Mouse (Mus musculus) kidney, postnatal 0 days (tissue): ENCODE measurements around the gene Vmn1r218. TPM values are rescaled to one million over a fixed set of nuclear protein-coding genes. Genes with fewer than 3 reads are reported as not detected.
"Not testable (repeated sequence)": the region's sequence is repeated elsewhere in the genome, so short reads cannot be mapped to it uniquely, and the experiment has no call there.

Experiments used
- ATAC-seq: fragments of 200-750 bp; cut with Nextera tagmentation; replicated peaks from 2 replicates; pipeline ENCODE4 v1.8.0; 2017; ENCODE audit warnings: low read depth, moderate number of reproducible peaks, moderate TSS enrichment, moderate library complexity; ENCODE audit not compliant: low FRiP score
- DNase-seq: peaks from one replicate; pipeline ENCODE4 v3.0.0-alpha.2; 2016; ENCODE audit warnings: low spot score
- H3K27ac ChIP-seq: fragments of 300-500 bp; sonication (generic); 2 replicates; pipeline ENCODE4 v1.5.1; 2014; ENCODE audit warnings: mild to moderate bottlenecking
- H3K27me3 ChIP-seq: fragments of 300-500 bp; sonication (generic); 2 replicates; pipeline ENCODE4 v1.6.1; 2014; ENCODE audit warnings: low read length, mixed read lengths; ENCODE audit not compliant: insufficient read depth
- H3K36me3 ChIP-seq: fragments of 300-500 bp; sonication (generic); 2 replicates; pipeline ENCODE4 v1.6.1; 2014; ENCODE audit warnings: low read length, mixed read lengths; ENCODE audit not compliant: insufficient read depth
- H3K4me1 ChIP-seq: fragments of 300-500 bp; sonication (generic); replicated peaks from 2 replicates; pipeline ENCODE4 v1.6.1; 2014; ENCODE audit warnings: antibody characterized with exemption, low read length, mixed read lengths; ENCODE audit not compliant: insufficient read depth
- H3K4me2 ChIP-seq: fragments of 300-500 bp; sonication (generic); 2 replicates; pipeline ENCODE4 v1.6.1; 2014; ENCODE audit warnings: mild to moderate bottlenecking, low read length, moderate library complexity, mixed read lengths
- H3K4me3 ChIP-seq: fragments of 300-500 bp; sonication (generic); replicated peaks from 2 replicates; pipeline ENCODE4 v1.5.1; 2014; ENCODE audit warnings: low read depth, low read length
- H3K9ac ChIP-seq: fragments of 300-500 bp; sonication (generic); 2 replicates; pipeline ENCODE4 v1.6.1; 2014; ENCODE audit warnings: low read depth, low read length
- H3K9me3 ChIP-seq: fragments of 300-500 bp; sonication (generic); replicated peaks from 2 replicates; pipeline ENCODE4 v1.6.1; 2016; ENCODE audit warnings: low read length, inconsistent platforms, mixed read lengths
- CTCF ChIP-seq: IDR thresholded peaks from 2 replicates; pipeline ENCODE4 v1.5.1; 2016; ENCODE audit warnings: antibody characterized with exemption, low read depth, mild to moderate bottlenecking, moderate library complexity
- WGBS: fragments of 180-500 bp; shearing (Covaris S2); extraction: QIAGEN DNeasy Blood & Tissue Kit; methylation state at CpG from one replicate; pipeline ENCODE4 v1.1.7; 2014; 5-methylcytosine and 5-hydroxymethylcytosine counted together
- polyA plus RNA-seq: library from polyadenylated mRNA; unstranded; fragments of >200 nt; fragmentation: Nextera tagmentation; extraction: Ambion mirVana; gene quantifications from 2 replicates; pipeline ENCODE4 v1.2.1, GENCODE M21; 2015

The Vmn1r218 gene
- polyA plus RNA-seq: not detected in 2 replicates

- Histone ChIP-seq H3K4me2 (no peak within 1 kb of the TSS), H3K27ac (no peak within 1 kb of the TSS), H3K27me3 (no peaks in the 10 kb centered on the region), H3K4me3 (no peak within 1 kb of the TSS), H3K36me3 (no peaks in the 10 kb centered on the region), H3K4me1 (no peaks in the 10 kb centered on the region), H3K9ac (no peak within 1 kb of the TSS), H3K9me3 (no peaks in the 10 kb centered on the region)
- DNase-seq: no peak
- TF ChIP-seq CTCF: no peak
- 61% methylated on average over 3 of the region's 3 CpGs for WGBS
- ATAC-seq: no peak
Measured at GRCm38 (mm10) chr13:23133099-23133498, at the start of gene Vmn1r218. Vmn1r218 (plus strand) TSS chr13:23133155.

- no peak overlapping the region for H3K9ac ChIP-seq
- no peak for ATAC-seq
- no peaks in the 10 kb centered on the region for H3K4me1 ChIP-seq
- no peak overlapping the region for H3K4me2 ChIP-seq
- DNase-seq: no peak
- no peaks in the 10 kb centered on the region for H3K27me3 ChIP-seq
- no peak overlapping the region for H3K4me3 ChIP-seq
- no peak overlapping the region for H3K27ac ChIP-seq
- no peaks in the 10 kb centered on the region for H3K36me3 ChIP-seq
- 68% methylated on average over 4 of the region's 4 CpGs for WGBS
- H3K9me3 ChIP-seq: no peaks in the 10 kb centered on the region
- TF ChIP-seq CTCF: no peak
Measured at GRCm38 (mm10) chr13:23094386-23094785, 38.6 kb upstream of the Vmn1r218 start.

GRCm38 (mm10) chr13:23118126-23118525, 14.8 kb upstream of the Vmn1r218 start, which contains the start of gene Vmn1r217:
Vmn1r217 (minus strand) TSS chr13:23118226.
- H3K9ac ChIP-seq, H3K4me2 ChIP-seq, H3K4me1 ChIP-seq, DNase-seq, H3K4me3 ChIP-seq, H3K27ac ChIP-seq, H3K27me3 ChIP-seq, ATAC-seq, H3K9me3 ChIP-seq, H3K36me3 ChIP-seq: not testable (repeated sequence)
- 77% methylated on average over 1 of the region's 1 CpGs for WGBS

- Histone ChIP-seq H3K27me3 (no peaks in the 10 kb centered on the region), H3K4me2 (no peak overlapping the region), H3K4me1 (no peaks in the 10 kb centered on the region), H3K4me3 (no peak overlapping the region), H3K36me3 (no peaks in the 10 kb centered on the region), H3K9ac (no peak overlapping the region), H3K27ac (no peak overlapping the region), H3K9me3 (no peaks in the 10 kb centered on the region)
- DNase-seq: no peak
- no peak for TF ChIP-seq CTCF
- WGBS: 85% methylated on average over 2 of the region's 2 CpGs
- ATAC-seq: no peak
Measured at GRCm38 (mm10) chr13:23120611-23121010, 12.3 kb upstream of the Vmn1r218 start.

GRCm38 (mm10) chr13:23133501-23133900, 546 bp downstream of the Vmn1r218 start:
- Histone ChIP-seq H3K9me3 (no peaks in the 10 kb centered on the region), H3K4me3 (no peak overlapping the region), H3K4me1 (no peaks in the 10 kb centered on the region), H3K4me2 (no peak overlapping the region), H3K27ac (no peak overlapping the region), H3K9ac (no peak overlapping the region), H3K36me3 (no peaks in the 10 kb centered on the region), H3K27me3 (no peaks in the 10 kb centered on the region)
- DNase-seq: no peak
- no peak for TF ChIP-seq CTCF
- 38% methylated on average over 1 of the region's 1 CpGs for WGBS
- ATAC-seq: no peak

- no peaks in the 10 kb centered on the region for H3K27me3 ChIP-seq
- no peak overlapping the region for H3K9ac ChIP-seq
- no peak overlapping the region for H3K4me3 ChIP-seq
- no peak for TF ChIP-seq CTCF
- H3K4me1 ChIP-seq: no peaks in the 10 kb centered on the region
- no peak overlapping the region for H3K4me2 ChIP-seq
- no peak overlapping the region for H3K27ac ChIP-seq
- 86% methylated on average over 2 of the region's 2 CpGs for WGBS
- no peaks in the 10 kb centered on the region for H3K9me3 ChIP-seq
- ATAC-seq (no peak), DNase-seq (no peak)
- H3K36me3 ChIP-seq: no peaks in the 10 kb centered on the region
Measured at GRCm38 (mm10) chr13:23138880-23139279, 5.9 kb downstream of the Vmn1r218 start.

- H3K9me3 ChIP-seq: no peaks in the 10 kb centered on the region
Measured at GRCm38 (mm10) chr13:23157848-23158247, 24.9 kb downstream of the Vmn1r218 start.

More at GRCm38 (mm10) chr13:23157848-23158247, 24.9 kb downstream of the Vmn1r218 start:
- 75% methylated on average over 3 of the region's 3 CpGs for WGBS
- Histone ChIP-seq H3K4me2 (no peak overlapping the region), H3K4me1 (no peaks in the 10 kb centered on the region), H3K9ac (no peak overlapping the region), H3K27ac (no peak overlapping the region), H3K4me3 (no peak overlapping the region), H3K36me3 (no peaks in the 10 kb centered on the region), H3K27me3 (no peaks in the 10 kb centered on the region)
- DNase-seq: no peak
- no peak for TF ChIP-seq CTCF
- ATAC-seq: no peak
